Mouse (Mus musculus) bone marrow macrophage, adult 2 months (primary cell): Measurements from ENCODE around the gene Smtnl2.
"Not testable (repeated sequence)": the region's sequence is repeated elsewhere in the genome, so short reads cannot be mapped to it uniquely, and the experiment has no call there.

ENCODE experiments used
- CTCF ChIP-seq: IDR thresholded peaks from 2 replicates; pipeline ENCODE4 v1.5.1; 2012; ENCODE audit warnings: low read depth, mild to moderate bottlenecking, low read length, moderate library complexity
- POLR2A ChIP-seq: IDR thresholded peaks from 2 replicates; pipeline ENCODE4 v1.6.1; 2012; ENCODE audit warnings: mild to moderate bottlenecking, low read depth, low read length, borderline replicate concordance

GRCm38 (mm10) chr11:72343238-72343625, 68.3 kb downstream of the Smtnl2 start:
- not testable (repeated sequence) for TF ChIP-seq POLR2A, CTCF
